Mouse (Mus musculus) erythroblast, embryonic 14.5 days (primary cell): Measurements from ENCODE around the gene Olfr885. TPM values are rescaled to one million over a fixed set of nuclear protein-coding genes. Genes with fewer than 3 reads are reported as not detected.

ENCODE experiments used
- H3K27me3 ChIP-seq: 2 replicates; pipeline ENCODE4 v1.6.1; 2012; ENCODE audit warnings: inconsistent platforms; ENCODE audit not compliant: control insufficient read depth
- H3K36me3 ChIP-seq: 2 replicates; pipeline ENCODE4 v1.6.1; 2012; ENCODE audit warnings: mild to moderate bottlenecking, inconsistent platforms; ENCODE audit not compliant: control insufficient read depth
- H3K4me1 ChIP-seq: 2 replicates; pipeline ENCODE4 v1.6.1; 2012; ENCODE audit warnings: inconsistent platforms; ENCODE audit not compliant: control insufficient read depth
- H3K4me3 ChIP-seq: replicated peaks from 2 replicates; pipeline ENCODE3; 2012; ENCODE audit warnings: moderate library complexity, mild to moderate bottlenecking, inconsistent platforms
- H3K9me3 ChIP-seq: 2 replicates; pipeline ENCODE4 v1.6.1; 2012; ENCODE audit warnings: low read length, inconsistent platforms, mixed read lengths; ENCODE audit not compliant: control insufficient read depth
- GATA1 ChIP-seq: IDR thresholded peaks from 2 replicates; pipeline ENCODE4 v1.6.1; 2012; ENCODE audit warnings: low read length, inconsistent platforms, mixed read lengths
- TAL1 ChIP-seq: IDR thresholded peaks from 3 replicates; pipeline ENCODE4 v1.6.1; 2012; ENCODE audit warnings: low read length, inconsistent platforms, mixed read lengths
- polyA plus RNA-seq: library from polyadenylated mRNA; stranded (reverse); fragments of >175 nt; gene quantifications from 2 replicates; pipeline ENCODE4 v1.2.3, GENCODE M21; 2012

Gene Olfr885
- not detected in 2 replicates for polyA plus RNA-seq

GRCm38 (mm10) chr9:38061022-38061421, at the start of gene Olfr885:
Olfr885 (plus strand) TSS chr9:38061322.
- Histone ChIP-seq H3K4me1 (no peaks in the 10 kb centered on the region), H3K4me3 (no peak within 1 kb of the TSS), H3K36me3 (no peaks in the 10 kb centered on the region), H3K9me3 (no peaks in the 10 kb centered on the region), H3K27me3 (no peaks in the 10 kb centered on the region)
- TF ChIP-seq GATA1 (no peak), TAL1 (no peak)

DNA sequence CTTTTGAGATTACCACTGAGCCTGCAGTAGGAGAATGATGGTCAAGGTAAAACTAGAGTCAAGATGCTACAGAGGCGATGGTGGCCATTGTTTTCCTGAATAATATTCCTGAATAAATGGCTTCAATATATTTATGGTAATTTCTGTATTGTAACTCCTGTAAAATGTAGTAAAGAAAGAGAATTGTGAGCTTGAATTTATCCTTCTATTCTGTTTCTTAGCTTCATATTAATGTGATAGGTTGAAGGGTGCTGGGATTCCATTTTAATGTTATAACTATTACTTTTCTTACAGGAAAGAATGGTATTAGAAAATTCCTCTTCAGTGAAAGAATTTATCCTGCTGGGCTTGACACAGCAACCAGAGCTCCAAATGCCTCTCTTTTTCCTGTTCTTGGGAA, 35.6 kb upstream of the Olfr885 start, which contains the start of gene Olfr883:
Olfr883 (plus strand) TSS at position 301 of the 400 bp plus-strand sequence.
- no peaks in the 10 kb centered on the region for H3K4me1 ChIP-seq
- TF ChIP-seq GATA1 (no peak), TAL1 (no peak)
- no peaks in the 10 kb centered on the region for H3K27me3 ChIP-seq
- H3K9me3 ChIP-seq: no peaks in the 10 kb centered on the region
- no peaks in the 10 kb centered on the region for H3K36me3 ChIP-seq
- no peak within 1 kb of the TSS for H3K4me3 ChIP-seq

GRCm38 (mm10) chr9:38046255-38046654, 14.9 kb upstream of the Olfr885 start, which contains the start of gene Olfr884:
Olfr884 (plus strand) TSS chr9:38046555.
- no peaks in the 10 kb centered on the region for H3K4me1 ChIP-seq
- TF ChIP-seq TAL1 (no peak), GATA1 (no peak)

GRCm38 (mm10) chr9:38083772-38084171, 22.6 kb downstream of the Olfr885 start, which contains the start of gene Olfr887:
Olfr887 (plus strand) TSS chr9:38084072.
- H3K9me3 ChIP-seq: no peaks in the 10 kb centered on the region
- no peaks in the 10 kb centered on the region for H3K36me3 ChIP-seq
- no peak for TF ChIP-seq TAL1
- TF ChIP-seq GATA1: no peak
- H3K27me3 ChIP-seq: no peaks in the 10 kb centered on the region
- no peak within 1 kb of the TSS for H3K4me3 ChIP-seq
- no peaks in the 10 kb centered on the region for H3K4me1 ChIP-seq

More at GRCm38 (mm10) chr9:38046255-38046654, 14.9 kb upstream of the Olfr885 start, which contains the start of gene Olfr884:
- no peaks in the 10 kb centered on the region for H3K27me3 ChIP-seq
- no peak within 1 kb of the TSS for H3K4me3 ChIP-seq
- H3K36me3 ChIP-seq: no peaks in the 10 kb centered on the region
- 0 out of 2 replicates have a peak, but pooled peaks cover 2% of the 10 kb centered on the region for H3K9me3 ChIP-seq

- TF ChIP-seq GATA1 (no peak), TAL1 (no peak)
- Histone ChIP-seq H3K27me3 (no peaks in the 10 kb centered on the region), H3K9me3 (no peaks in the 10 kb centered on the region), H3K4me1 (no peaks in the 10 kb centered on the region), H3K36me3 (no peaks in the 10 kb centered on the region), H3K4me3 (no peak within 1 kb of the TSS)
These were observed 46.7 kb downstream of the Olfr885 start, which contains the start of gene Olfr888 for GRCm38 (mm10) chr9:38107828-38108227. Olfr888 (plus strand) TSS chr9:38108128.

Other genes starting within 250 kb of the Olfr885 start
- not detected in 2 replicates for gene Olfr877, start 207.1 kb upstream of the Olfr885 start, polyA plus RNA-seq
- gene Olfr145, start 164.6 kb upstream of the Olfr885 start, polyA plus RNA-seq: not detected in 2 replicates
- gene Olfr878, start 143.5 kb upstream of the Olfr885 start, polyA plus RNA-seq: not detected in 2 replicates
- not detected in 2 replicates for gene Olfr881, start 69.5 kb upstream of the Olfr885 start, polyA plus RNA-seq
- gene Olfr883, start 35.5 kb upstream of the Olfr885 start, polyA plus RNA-seq: not detected in 2 replicates
- not detected in 2 replicates for gene Olfr884, start 14.8 kb upstream of the Olfr885 start, polyA plus RNA-seq
- gene Olfr887, start 22.8 kb downstream of the Olfr885 start, polyA plus RNA-seq: not detected in 2 replicates
- not detected in 2 replicates for gene Olfr888, start 46.8 kb downstream of the Olfr885 start, polyA plus RNA-seq
- not detected in 2 replicates for gene Olfr889, start 53.9 kb downstream of the Olfr885 start, polyA plus RNA-seq
- gene Olfr890, start 81.2 kb downstream of the Olfr885 start, polyA plus RNA-seq: not detected in 2 replicates
- gene Olfr891, start 119.5 kb downstream of the Olfr885 start, polyA plus RNA-seq: not detected in 2 replicates
- gene Olfr893, start 147.0 kb downstream of the Olfr885 start, polyA plus RNA-seq: not detected in 2 replicates
- not detected in 2 replicates for gene Olfr894, start 156.7 kb downstream of the Olfr885 start, polyA plus RNA-seq
- gene Olfr143, start 191.5 kb downstream of the Olfr885 start, polyA plus RNA-seq: not detected in 2 replicates
- gene Olfr895, start 206.5 kb downstream of the Olfr885 start, polyA plus RNA-seq: not detected in 2 replicates
- gene Olfr896-ps1, start 229.8 kb downstream of the Olfr885 start, polyA plus RNA-seq: not detected in 2 replicates